Comparison of ENCODE assay signal across 14 mouse cellular contexts in the genomic region with DNA sequence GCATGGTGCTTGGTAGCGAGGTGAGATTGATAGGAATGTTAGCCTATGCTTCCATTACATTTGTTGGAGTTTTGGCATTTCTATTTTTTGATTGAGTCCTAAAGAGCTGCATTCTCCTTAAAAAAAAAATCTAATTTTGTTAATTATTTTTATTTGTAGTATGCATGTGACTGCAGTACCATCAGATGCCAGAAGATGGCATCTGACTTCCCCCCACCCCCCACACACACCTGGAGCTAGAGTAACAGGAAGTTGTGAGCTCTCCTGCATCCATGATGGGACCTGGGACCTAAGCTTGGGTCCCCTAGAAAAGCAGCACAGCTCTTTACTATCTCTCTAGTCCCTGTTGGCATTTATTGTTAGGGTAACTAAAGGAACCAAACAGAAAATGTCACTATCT.
DNase-seq lines count a peak whose midpoint lies in the region; ATAC-seq and TF ChIP-seq lines count a peak whose summit lies in the region.
"Had no signal": no experiment of that assay in that cellular context is flagged by ENCODE, and none has a peak within 500 bp of the region (broad histone marks: within the 10 kb centered on the region; RNA-seq: fewer than 3 reads in every experiment).

No protein-coding gene starts in this region.

- no peaks in the 10 kb centered on the region for H3K27me3 ChIP-seq in kidney, adult 2 months (replicated peaks; ENCODE audit: control insufficient read depth, insufficient read depth, low read length)
- no peaks in the 10 kb centered on the region for H3K27me3 ChIP-seq in kidney, embryonic 15.5 days
- no peaks in the 10 kb centered on the region for H3K27me3 ChIP-seq in stomach, postnatal 0 days (ENCODE audit: control insufficient read depth, insufficient read depth, low read length)
- H3K27me3 ChIP-seq: embryonic facial prominence, embryonic 13.5 days; forebrain, embryonic 12.5 days had no signal

- no peaks in the 10 kb centered on the region for H3K36me3 ChIP-seq in kidney, adult 2 months (ENCODE audit: control insufficient read depth, insufficient read depth, low read length)
- H3K36me3 ChIP-seq in kidney, embryonic 15.5 days, result no peaks in the 10 kb centered on the region
- no peaks in the 10 kb centered on the region for H3K36me3 ChIP-seq in stomach, postnatal 0 days (ENCODE audit: control insufficient read depth, insufficient read depth, low read length)
- H3K36me3 ChIP-seq: embryonic facial prominence, embryonic 13.5 days; forebrain, embryonic 12.5 days had no signal

- no peak overlapping the region for H3K4me3 ChIP-seq in kidney, adult 2 months (ENCODE audit: insufficient read depth, low read depth, low read length)
- no peak overlapping the region for H3K4me3 ChIP-seq in kidney, embryonic 15.5 days (replicated peaks)
- H3K4me3 ChIP-seq in bone marrow, adult 2 months (replicated peaks; ENCODE audit: control insufficient read depth, low read depth, low read length), result no peak overlapping the region
- no peak overlapping the region for H3K4me3 ChIP-seq in stomach, postnatal 0 days (ENCODE audit: low read depth, low read length)
- H3K4me3 ChIP-seq: embryonic facial prominence, embryonic 13.5 days; forebrain, embryonic 12.5 days had no signal

- DNase-seq in kidney, adult 2 months, result no peak
- DNase-seq in thymus, postnatal 4 days, result peak; percentile 6
- no peak for DNase-seq in thymus, postnatal 14 days
- no peak for DNase-seq in stomach, postnatal 0 days (ENCODE audit: low spot score)
- DNase-seq in adipocyte (ENCODE audit: low spot score), result no peak
- DNase-seq in urinary bladder, postnatal 10 days (ENCODE audit: low spot score), result no peak
- DNase-seq: adrenal gland, postnatal 25 days; cerebellum, adult 8-10 months; gastrocnemius, postnatal 14 days; left cerebral cortex, postnatal 4 days had no signal

- TF ChIP-seq CTCF in kidney, adult 2 months (conservative IDR thresholded peaks at IDR 0.05; ENCODE audit: insufficient read depth, insufficient read length, low read depth, low read length), result peak; percentile 60
- TF ChIP-seq CTCF in bone marrow, adult 2 months (IDR thresholded peaks at IDR 0.05; ENCODE audit: control insufficient read depth, insufficient read depth, low read length), result peak; percentile 44; the same call in 1 of the 2 replicates
- TF ChIP-seq CTCF in stomach, postnatal 0 days (IDR thresholded peaks at IDR 0.05; ENCODE audit: low read depth), result peak; percentile 70

- no peak for ATAC-seq in kidney, embryonic 15.5 days (replicated peaks; ENCODE audit: low FRiP score)
- no peak for ATAC-seq in stomach, postnatal 0 days (ENCODE audit: low FRiP score, low TSS enrichment)

- H3K9ac ChIP-seq in kidney, embryonic 15.5 days, result no peak overlapping the region
- H3K9ac ChIP-seq in stomach, postnatal 0 days (ENCODE audit: low read length), result no peak overlapping the region
- H3K9ac ChIP-seq: embryonic facial prominence, embryonic 13.5 days; forebrain, embryonic 12.5 days had no signal

- H3K9me3 ChIP-seq in kidney, embryonic 15.5 days (replicated peaks), result no peaks in the 10 kb centered on the region
- H3K9me3 ChIP-seq in stomach, postnatal 0 days (ENCODE audit: control insufficient read depth, low read length), result no peaks in the 10 kb centered on the region
- H3K9me3 ChIP-seq: embryonic facial prominence, embryonic 13.5 days; forebrain, embryonic 12.5 days had no signal

- H3K4me2 ChIP-seq in kidney, embryonic 15.5 days, result no peak overlapping the region
- H3K4me2 ChIP-seq in stomach, postnatal 0 days (replicated peaks; ENCODE audit: low read depth), result no peak overlapping the region
- H3K4me2 ChIP-seq: embryonic facial prominence, embryonic 13.5 days; forebrain, embryonic 12.5 days had no signal

- no peak for TF ChIP-seq EP300 in stomach, postnatal 0 days (optimal IDR thresholded peaks at IDR 0.05)

- no peak for TF ChIP-seq POLR2A in kidney, adult 2 months (IDR thresholded peaks at IDR 0.05; ENCODE audit: low read depth, low read length)
- no peak for TF ChIP-seq POLR2A in bone marrow, adult 2 months (IDR thresholded peaks at IDR 0.05; ENCODE audit: borderline replicate concordance, control insufficient read depth, low read depth, low read length)

- 100% methylated on average over 1 of the region's 1 CpGs for WGBS in kidney, adult 2 months
- 89% methylated on average over 1 of the region's 1 CpGs for WGBS in kidney, embryonic 15.5 days
- WGBS in bone marrow, adult 2 months, result 71% methylated on average over 1 of the region's 1 CpGs
- 100% methylated on average over 1 of the region's 1 CpGs for WGBS in stomach, postnatal 0 days

- H3K4me1 ChIP-seq in kidney, adult 2 months (ENCODE audit: control insufficient read depth, insufficient read depth, low read length), result no peaks in the 10 kb centered on the region
- peaks cover 3% of the 10 kb centered on the region; the same call in 1 of the 2 replicates for H3K4me1 ChIP-seq in kidney, embryonic 15.5 days
- no peaks in the 10 kb centered on the region for H3K4me1 ChIP-seq in bone marrow, adult 2 months (ENCODE audit: control insufficient read depth, insufficient read depth, low read length)
- no peaks in the 10 kb centered on the region for H3K4me1 ChIP-seq in stomach, postnatal 0 days (replicated peaks; ENCODE audit: control insufficient read depth, insufficient read depth)
- H3K4me1 ChIP-seq: forebrain, embryonic 12.5 days had no signal

- no peak overlapping the region for H3K27ac ChIP-seq in kidney, adult 2 months (ENCODE audit: insufficient read depth, low read depth, low read length)
- no peak overlapping the region for H3K27ac ChIP-seq in kidney, embryonic 15.5 days
- H3K27ac ChIP-seq in bone marrow, adult 2 months (ENCODE audit: control insufficient read depth, insufficient read depth, low read depth, low read length, poor library complexity), result no peak overlapping the region
- no peak overlapping the region for H3K27ac ChIP-seq in stomach, postnatal 0 days (replicated peaks)
- H3K27ac ChIP-seq: embryonic facial prominence, embryonic 13.5 days; forebrain, embryonic 12.5 days had no signal
